Mouse (Mus musculus) gastrocnemius, postnatal 25 days (tissue): ENCODE data around the gene Dram1. TPM values are rescaled to one million over a fixed set of nuclear protein-coding genes. Genes with fewer than 3 reads are reported as not detected.

Experiments used
- DNase-seq: peaks from one replicate; pipeline ENCODE4 v3.0.0; 2022
- long read RNA-seq, 2 experiments: library from polyadenylated mRNA; stranded (forward); transcript quantifications; one replicate each; pipeline ENCODE4 v2.0.0; 2021
- total RNA-seq, 2 experiments: library from RNA; stranded (reverse); gene quantifications; 1 replicate in 1 of 2; 2 replicates in 1 of 2; pipeline ENCODE4 v1.2.3; 2021

The Dram1 gene
- total RNA-seq, result 1 to 10 TPM; 1.2 to 5.5 TPM
- long read RNA-seq, experiment 1, result 0 reads
- long read RNA-seq, experiment 2, partial matches to known transcripts, result 0 of 4 reads
- long read RNA-seq, experiment 2, other reads (novel, unspliced or antisense), result 0 of 4 reads

GRCm38 (mm10) chr10:88379013-88379885, at the start of gene Dram1, which contains the start of gene Gnptab:
Dram1 (minus strand) TSS chr10:88379080.
Gnptab (plus strand) TSS chr10:88379132.
- peak; percentile 88 for DNase-seq

- DNase-seq, result no peak
Observed at GRCm38 (mm10) chr10:88427998-88428397, 49.1 kb upstream of the Dram1 start.

DNA sequence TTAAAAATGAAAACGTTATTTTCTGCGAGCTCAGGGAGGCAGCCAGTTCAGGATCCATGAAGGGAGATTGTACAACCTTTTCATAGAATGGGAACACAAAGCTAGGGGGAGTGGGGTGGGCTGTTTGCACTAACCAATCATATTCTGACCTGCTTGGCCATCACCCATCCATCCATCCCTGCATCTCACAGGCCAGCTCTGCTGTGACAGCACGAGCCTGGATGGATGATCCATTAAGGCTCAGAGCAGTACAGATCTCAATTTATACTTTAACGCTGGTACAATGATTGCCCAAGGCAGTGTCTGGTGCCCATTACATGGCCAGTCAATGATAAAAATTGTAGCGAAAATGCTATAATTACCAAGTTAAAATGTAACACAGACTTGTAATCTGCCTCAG, 48.0 kb upstream of the Dram1 start:
- DNase-seq, result no peak

- no peak for DNase-seq
Observed at GRCm38 (mm10) chr10:88426158-88426816, 47.4 kb upstream of the Dram1 start.

- DNase-seq, result no peak
Observed at GRCm38 (mm10) chr10:88420655-88421435, 42.0 kb upstream of the Dram1 start.

GRCm38 (mm10) chr10:88420141-88420541, 41.3 kb upstream of the Dram1 start:
- no peak for DNase-seq

DNA sequence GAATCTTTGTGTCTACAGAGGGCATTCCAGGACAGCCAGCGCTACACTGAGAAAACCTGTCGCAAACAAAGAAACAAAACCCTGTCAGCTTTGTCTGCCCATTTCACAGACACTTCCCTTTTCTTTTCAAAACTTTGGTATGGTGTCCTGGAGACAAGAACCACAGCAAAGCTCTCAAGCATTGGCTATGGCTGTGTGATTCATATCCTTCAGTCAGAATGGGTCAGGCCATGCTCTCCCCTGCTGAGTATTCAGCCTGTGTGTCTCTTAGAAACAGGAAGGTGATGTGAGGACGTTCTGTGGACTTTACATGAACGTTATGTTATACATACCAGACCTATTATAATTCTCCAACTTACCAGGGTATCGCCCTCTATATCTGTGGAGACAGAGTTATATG, 38.8 kb upstream of the Dram1 start:
- DNase-seq, result no peak

DNA sequence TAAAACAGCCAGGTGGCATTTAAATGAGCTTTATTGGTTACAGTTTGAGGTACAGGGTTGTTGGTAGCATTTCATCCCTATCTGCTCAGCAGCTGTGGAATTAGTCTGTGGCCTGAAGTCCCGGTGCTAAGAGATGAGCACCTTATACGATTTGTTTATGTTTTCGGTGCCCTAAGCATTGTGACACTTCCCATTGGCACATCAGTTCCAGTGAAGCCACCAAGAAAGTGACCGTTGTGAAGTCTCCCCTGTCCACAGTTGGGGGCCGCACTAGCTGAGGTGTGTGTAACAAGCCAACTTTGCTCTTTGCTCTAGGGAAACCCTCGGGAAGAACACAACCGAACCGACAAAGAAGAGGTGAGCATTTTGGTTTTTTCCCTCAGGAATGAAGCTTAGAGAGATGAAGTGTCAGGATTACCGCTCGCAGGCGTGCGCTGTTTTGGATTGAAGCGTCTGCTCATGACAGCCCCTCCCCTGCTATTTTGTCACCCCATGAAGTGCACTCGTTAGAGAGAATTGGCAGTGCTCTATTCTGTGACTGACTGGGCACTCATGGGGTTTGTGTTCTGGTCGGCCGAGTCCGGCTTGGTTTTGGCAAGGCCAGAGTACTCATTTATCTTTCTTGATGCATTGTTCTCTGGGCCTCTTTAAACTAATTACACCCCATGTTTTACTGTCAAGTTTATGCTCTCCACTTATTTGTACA, 33.6 kb upstream of the Dram1 start:
- DNase-seq, result no peak

GRCm38 (mm10) chr10:88409751-88410150, 30.9 kb upstream of the Dram1 start:
- DNase-seq, result no peak

DNA sequence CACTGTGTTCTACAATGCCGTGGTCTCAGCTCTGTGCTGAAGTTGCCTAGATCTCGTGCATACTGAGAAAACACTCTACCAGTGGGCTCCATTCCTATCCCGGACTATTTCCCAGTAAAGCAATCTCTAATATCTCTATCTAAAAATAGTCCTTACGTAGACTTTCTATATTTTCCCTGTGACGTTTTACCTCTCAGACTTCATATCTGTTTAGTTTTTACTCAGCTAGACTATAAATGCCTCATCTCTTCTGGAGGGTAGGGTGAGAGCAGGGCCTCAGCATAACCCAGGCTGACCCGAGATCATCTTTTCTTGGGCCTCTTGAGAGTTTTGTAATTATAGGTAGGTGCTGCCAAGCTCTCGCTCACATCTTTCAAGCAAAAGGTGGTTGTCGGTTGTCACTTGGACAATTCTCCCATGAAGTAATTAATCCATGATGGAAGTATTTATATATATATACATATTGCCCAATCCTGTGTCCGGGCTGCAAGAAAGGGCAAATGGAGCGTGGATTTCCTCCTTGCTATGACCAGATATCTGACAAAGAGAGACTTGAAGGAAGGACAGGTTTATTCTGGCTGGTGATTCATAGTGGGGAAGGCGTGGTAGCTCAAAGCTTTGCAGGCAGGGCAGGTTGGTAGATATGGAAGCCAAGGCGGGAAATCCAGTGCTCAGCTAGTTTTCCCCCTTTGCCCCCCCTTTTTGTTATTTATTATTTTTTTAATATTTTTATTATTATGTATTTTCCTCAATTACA, 29.2 kb upstream of the Dram1 start:
- no peak for DNase-seq

- no peak for DNase-seq
Observed at GRCm38 (mm10) chr10:88405812-88406211, 26.9 kb upstream of the Dram1 start.

- no peak for DNase-seq
Observed at GRCm38 (mm10) chr10:88404220-88404619, 25.3 kb upstream of the Dram1 start.

DNA sequence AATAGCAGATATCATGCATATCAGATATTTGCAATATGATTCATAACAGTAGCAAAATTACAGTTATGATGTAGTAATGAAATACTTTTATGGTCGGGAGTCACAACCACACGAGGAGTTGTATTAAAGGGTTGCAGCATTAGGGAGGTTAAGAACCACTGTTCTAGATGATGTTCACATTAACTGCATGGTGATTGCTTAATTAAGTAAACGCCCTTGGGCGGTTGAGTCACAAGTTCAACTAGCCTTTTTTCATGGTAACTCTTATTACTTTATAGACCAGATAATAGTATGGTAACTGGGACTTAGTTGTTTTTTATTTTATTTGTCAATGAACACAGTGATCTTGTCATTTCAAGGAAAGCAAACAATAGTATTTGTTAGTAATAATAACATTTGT, 24.1 kb upstream of the Dram1 start:
- DNase-seq, result no peak

DNA sequence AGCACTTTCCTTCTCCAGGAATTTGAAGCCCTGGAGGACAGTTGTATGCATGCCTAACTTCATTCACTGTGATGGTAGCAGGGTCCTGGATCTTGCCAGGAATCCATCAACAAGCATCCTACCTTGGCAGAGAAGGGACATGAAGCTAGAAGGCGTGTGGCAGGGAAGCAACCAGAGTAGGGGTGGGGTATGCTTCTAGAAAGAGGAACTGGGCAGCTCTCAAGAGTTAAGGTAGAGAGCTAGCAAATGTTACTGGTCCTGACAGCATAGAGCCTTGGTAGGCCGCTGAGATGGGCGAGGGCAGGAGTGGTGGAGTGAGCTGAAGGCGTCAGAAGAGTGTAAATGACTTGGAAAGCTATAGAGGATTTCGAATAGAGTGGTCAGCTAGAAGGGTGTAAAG, 20.4 kb upstream of the Dram1 start:
- no peak for DNase-seq

- DNase-seq, result no peak
Observed at GRCm38 (mm10) chr10:88398668-88399243, 19.9 kb upstream of the Dram1 start.

DNA sequence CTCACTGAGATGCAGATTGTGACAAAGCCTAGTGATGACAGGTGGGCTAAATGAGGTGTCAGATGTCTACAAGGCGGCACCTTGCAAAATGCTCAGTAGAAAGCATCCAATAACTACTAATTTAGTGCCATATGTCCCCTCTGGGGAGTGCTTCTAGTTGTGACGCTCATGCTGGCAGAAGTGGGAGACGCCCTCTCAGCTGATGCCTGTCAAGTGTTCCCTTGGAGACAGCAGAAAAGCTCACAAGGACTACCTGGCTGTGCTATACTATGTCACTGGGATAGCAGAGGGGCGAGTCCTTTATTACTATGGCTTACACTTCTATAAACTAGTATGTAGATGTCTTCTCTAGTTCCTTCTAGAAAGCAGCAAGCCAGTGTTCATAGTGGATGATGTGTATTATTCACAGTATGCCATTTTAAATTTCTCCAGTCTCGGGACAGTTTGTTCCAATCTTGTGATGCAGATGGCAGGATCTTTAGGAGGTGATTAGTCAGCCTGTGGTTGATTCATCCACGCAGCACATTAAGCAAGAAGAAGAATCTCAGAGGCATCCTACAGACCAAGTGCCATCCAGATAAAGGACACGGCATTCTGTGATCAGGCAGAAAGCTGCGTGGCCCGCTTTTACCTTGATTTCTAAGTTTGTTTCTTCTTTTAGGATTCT, 13.4 kb upstream of the Dram1 start:
- no peak for DNase-seq

GRCm38 (mm10) chr10:88391495-88391894, 12.6 kb upstream of the Dram1 start:
- no peak for DNase-seq

GRCm38 (mm10) chr10:88390096-88390790, 11.4 kb upstream of the Dram1 start:
- DNase-seq, result peak; percentile 14

DNA sequence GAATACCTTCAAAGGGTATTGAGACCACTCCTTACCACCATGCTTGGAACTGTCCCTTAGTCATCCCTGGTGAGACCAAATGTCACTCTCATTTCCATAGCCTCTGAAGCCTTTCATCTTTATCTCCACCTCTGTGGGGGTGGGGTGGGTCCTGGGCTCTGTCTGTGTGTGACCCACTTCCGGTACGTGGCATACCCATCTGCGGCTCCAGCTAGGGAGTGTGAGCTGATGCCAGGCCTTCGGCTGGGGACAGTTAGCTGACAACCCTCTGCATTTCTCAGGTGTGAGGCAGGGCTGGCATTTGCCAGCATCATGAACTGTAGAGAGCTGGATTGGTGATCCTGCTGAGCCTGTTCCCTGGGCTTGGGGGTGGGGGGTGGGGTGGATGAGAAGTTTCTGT, 10.7 kb upstream of the Dram1 start:
- no peak for DNase-seq
